Mouse (Mus musculus): Measurements from ENCODE around the gene Grsf1.

Gene Grsf1

DNA sequence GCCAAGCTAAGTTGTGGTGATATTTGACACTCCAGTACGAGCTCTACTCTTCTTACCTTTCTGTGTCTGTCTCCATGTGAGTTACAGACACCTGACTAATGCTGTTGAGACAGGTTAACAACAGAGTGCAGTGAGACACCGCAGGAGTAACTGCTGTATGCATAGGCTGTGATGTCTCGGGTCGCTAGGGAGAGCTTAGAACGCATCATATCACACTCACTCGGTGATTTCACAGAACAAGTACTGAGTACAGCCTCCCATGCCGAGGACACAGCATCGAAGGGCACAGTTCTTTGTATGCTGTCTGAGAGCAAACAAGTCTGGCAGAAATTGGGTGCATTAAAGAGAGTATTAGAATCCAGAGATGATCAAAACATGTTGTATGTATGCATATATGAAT is 46.0 kb downstream of the Grsf1 start:
- no peak for DNase-seq (ENCODE audit: low spot score)

DNA sequence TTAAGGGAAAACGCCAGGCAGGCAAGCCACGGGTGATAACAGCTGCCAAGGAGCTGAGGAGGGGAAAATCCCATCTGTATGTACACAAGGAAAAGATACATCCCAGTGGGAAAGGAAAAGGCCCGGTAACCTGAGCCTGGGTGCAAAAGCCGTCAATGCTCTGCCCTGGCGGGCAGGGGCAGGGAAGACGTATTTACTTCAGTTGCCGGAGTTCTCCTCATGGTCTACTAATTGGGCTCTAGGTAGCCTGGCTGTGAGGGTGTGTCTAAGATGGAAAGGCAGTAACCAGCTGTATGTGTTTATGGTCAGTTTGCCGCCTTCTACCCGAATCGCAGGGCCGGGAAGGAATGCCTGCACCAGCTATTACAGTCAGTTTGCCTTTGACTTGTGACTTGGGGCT is 46.8 kb downstream of the Grsf1 start:
- DNase-seq (ENCODE audit: low spot score), result no peak

DNA sequence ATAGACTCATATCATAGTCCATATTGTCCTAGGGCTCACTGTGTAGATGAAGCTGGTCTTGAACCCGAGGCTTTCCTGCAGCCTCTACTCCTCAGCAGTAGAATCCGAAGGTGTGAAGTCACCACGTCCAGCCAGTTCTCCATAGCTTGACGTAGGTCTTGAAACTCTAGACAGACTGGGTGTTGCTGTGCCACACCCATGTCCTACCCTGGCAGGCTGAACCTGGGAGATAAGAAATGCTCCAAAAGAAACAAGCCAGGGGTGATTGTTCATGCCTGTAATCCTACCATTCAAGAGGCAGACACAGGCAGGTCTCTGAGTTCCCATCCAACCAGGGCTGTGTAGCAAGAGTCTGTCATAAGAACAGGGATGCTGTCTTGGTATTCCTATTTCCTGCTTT is 48.4 kb downstream of the Grsf1 start:
- no peak for DNase-seq (ENCODE audit: low spot score)

DNA sequence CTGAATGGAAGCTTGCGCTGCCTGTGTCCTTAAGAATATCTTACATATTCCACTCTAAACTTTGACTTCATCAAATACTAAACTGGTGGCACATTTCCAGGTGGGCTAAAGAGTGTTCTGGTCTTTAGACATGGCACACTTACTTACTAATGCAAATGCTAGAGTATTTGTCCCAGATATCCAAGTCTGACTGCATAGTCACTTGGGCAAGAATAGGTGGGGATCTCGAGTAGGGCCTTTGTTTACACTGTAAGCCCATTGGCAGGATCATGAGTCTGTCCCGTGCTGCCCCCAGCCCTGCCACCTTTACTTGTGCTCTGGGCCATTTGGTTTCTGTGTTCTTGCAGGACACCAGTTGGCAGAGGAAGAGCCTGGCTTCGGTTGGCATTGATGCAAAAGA is 59.0 kb downstream of the Grsf1 start:
- no peak for DNase-seq (ENCODE audit: low spot score)

DNA sequence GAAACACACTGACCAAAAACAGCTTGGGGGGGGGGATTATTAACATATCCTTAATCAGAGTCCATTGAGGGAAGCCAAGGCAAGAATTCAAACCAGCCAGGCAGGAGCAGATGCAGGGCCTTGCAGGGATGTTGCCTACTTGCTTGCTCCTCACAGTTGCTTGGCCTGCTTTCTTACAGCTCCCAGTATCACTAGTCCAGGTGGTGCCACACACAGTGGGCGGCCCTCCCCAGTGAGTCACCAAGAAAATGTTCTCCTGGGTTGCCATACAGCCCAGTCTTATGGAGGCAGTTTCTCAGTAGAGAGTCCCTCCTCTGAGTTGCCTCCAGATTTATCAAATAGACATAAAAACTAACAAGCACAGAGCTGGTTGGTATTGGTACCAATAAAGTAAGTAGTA is 61.8 kb downstream of the Grsf1 start:
- no peak for DNase-seq (ENCODE audit: low spot score)
